In genomic region chr10:67187952-67188351, GRCm38 (mm10) we compare ENCODE assay signal across 9 mouse cellular contexts.
A peak's percentile ranks its signal among the peaks of the same experiment; 100 is the strongest.
DNase-seq lines count a peak whose midpoint lies in the region; ATAC-seq lines count a peak whose summit lies in the region.
"Had no signal": no experiment of that assay in that cellular context is flagged by ENCODE, and none has a peak within 500 bp of the region (broad histone marks: within the 10 kb centered on the region; RNA-seq: fewer than 3 reads in every experiment).

No protein-coding gene starts in this region.

- WGBS in lung, embryonic 15.5 days: 83% methylated on average over 2 of the region's 2 CpGs
- WGBS in forebrain, embryonic 11.5 days: 85% methylated on average over 2 of the region's 2 CpGs
- WGBS in limb, embryonic 12.5 days: 94% methylated on average over 2 of the region's 2 CpGs
- 91% methylated on average over 2 of the region's 2 CpGs for WGBS in neural tube, embryonic 14.5 days

- 0 out of 2 replicates have a peak, but pooled peaks cover 3% of the 10 kb centered on the region for H3K36me3 ChIP-seq in lung, embryonic 15.5 days
- no peaks in the 10 kb centered on the region; the same call in 1 of the 2 replicates for H3K36me3 ChIP-seq in forebrain, embryonic 11.5 days (ENCODE audit: control insufficient read depth, insufficient read depth, low read length)
- peaks cover 13% of the 10 kb centered on the region for H3K36me3 ChIP-seq in limb, embryonic 12.5 days
- H3K36me3 ChIP-seq in neural tube, embryonic 14.5 days (ENCODE audit: control insufficient read depth, insufficient read depth, low read length): no peaks in the 10 kb centered on the region

- no peak overlapping the region for H3K9ac ChIP-seq in lung, embryonic 15.5 days
- H3K9ac ChIP-seq in forebrain, embryonic 11.5 days (ENCODE audit: low read length): no peak overlapping the region
- H3K9ac ChIP-seq in limb, embryonic 12.5 days (replicated peaks): no peak overlapping the region; the same call in 1 of the 2 replicates
- H3K9ac ChIP-seq in neural tube, embryonic 14.5 days (replicated peaks; ENCODE audit: low read depth, low read length): no peak overlapping the region

- no peak overlapping the region for H3K27ac ChIP-seq in lung, embryonic 15.5 days
- H3K27ac ChIP-seq in forebrain, embryonic 11.5 days (ENCODE audit: low read depth, low read length): no peak overlapping the region
- H3K27ac ChIP-seq in limb, embryonic 12.5 days: no peak overlapping the region
- no peak overlapping the region for H3K27ac ChIP-seq in neural tube, embryonic 14.5 days (ENCODE audit: low read depth, low read length)

- no peak for DNase-seq in lung, postnatal 10 days
- DNase-seq in forebrain, embryonic 11.5 days (ENCODE audit: low spot score): no peak
- DNase-seq in frontal cortex, postnatal 14 days (ENCODE audit: low spot score in 2 of 2): no peak
- DNase-seq in ovary, postnatal 36 days (ENCODE audit: low spot score): no peak
- no peak for DNase-seq in layer of hippocampus, adult 18-20 months (ENCODE audit: low spot score in 2 of 2)
- DNase-seq: lung, postnatal 36 days had no signal

- peaks cover 19% of the 10 kb centered on the region; the same call in 1 of the 2 replicates for H3K4me1 ChIP-seq in lung, embryonic 15.5 days
- H3K4me1 ChIP-seq in forebrain, embryonic 11.5 days (replicated peaks; ENCODE audit: control insufficient read depth, insufficient read depth, low read length): peaks cover 5% of the 10 kb centered on the region; the same call in 1 of the 2 replicates
- H3K4me1 ChIP-seq in limb, embryonic 12.5 days (replicated peaks): peaks cover 13% of the 10 kb centered on the region
- H3K4me1 ChIP-seq in neural tube, embryonic 14.5 days (ENCODE audit: control insufficient read depth, insufficient read depth, low read length): peaks cover 11% of the 10 kb centered on the region

- peak overlapping the region; percentile 61; the same call in 1 of the 2 replicates for H3K4me2 ChIP-seq in lung, embryonic 15.5 days
- peak overlapping the region; percentile 37; the same call in 1 of the 2 replicates for H3K4me2 ChIP-seq in forebrain, embryonic 11.5 days (ENCODE audit: low read depth, low read length, severe bottlenecking)
- H3K4me2 ChIP-seq in limb, embryonic 12.5 days: peak overlapping the region; percentile 69
- peak overlapping the region; percentile 71 for H3K4me2 ChIP-seq in neural tube, embryonic 14.5 days (ENCODE audit: low read depth, low read length)

- no peaks in the 10 kb centered on the region for H3K27me3 ChIP-seq in lung, embryonic 15.5 days
- no peaks in the 10 kb centered on the region for H3K27me3 ChIP-seq in forebrain, embryonic 11.5 days (ENCODE audit: control insufficient read depth, insufficient read depth, low read length)
- no peaks in the 10 kb centered on the region for H3K27me3 ChIP-seq in limb, embryonic 12.5 days
- H3K27me3 ChIP-seq in neural tube, embryonic 14.5 days (ENCODE audit: control insufficient read depth, insufficient read depth, low read length): no peaks in the 10 kb centered on the region

- H3K9me3 ChIP-seq in lung, embryonic 15.5 days: no peaks in the 10 kb centered on the region
- H3K9me3 ChIP-seq in forebrain, embryonic 11.5 days (ENCODE audit: control insufficient read depth, low read length): no peaks in the 10 kb centered on the region
- H3K9me3 ChIP-seq in limb, embryonic 12.5 days: no peaks in the 10 kb centered on the region
- no peaks in the 10 kb centered on the region for H3K9me3 ChIP-seq in neural tube, embryonic 14.5 days (ENCODE audit: control insufficient read depth, low read length)

- peak overlapping the region; percentile 47; the same call in 1 of the 2 replicates for H3K4me3 ChIP-seq in lung, embryonic 15.5 days
- H3K4me3 ChIP-seq in forebrain, embryonic 11.5 days (ENCODE audit: low read depth, low read length): no peak overlapping the region
- H3K4me3 ChIP-seq in limb, embryonic 12.5 days (replicated peaks): peak overlapping the region; percentile 50
- peak overlapping the region; percentile 46; the same call in 1 of the 2 replicates for H3K4me3 ChIP-seq in neural tube, embryonic 14.5 days (ENCODE audit: low read depth, low read length)

- ATAC-seq in lung, embryonic 15.5 days (ENCODE audit: borderline replicate concordance, extremely low read depth, low FRiP score, low TSS enrichment): no peak
- no peak for ATAC-seq in forebrain, embryonic 11.5 days (replicated peaks; ENCODE audit: low FRiP score)
- ATAC-seq in limb, embryonic 12.5 days (ENCODE audit: insufficient number of reproducible peaks, insufficient read depth, low FRiP score, low TSS enrichment, low read depth): no peak
- no peak for ATAC-seq in neural tube, embryonic 14.5 days (ENCODE audit: low read depth)
